Mouse (Mus musculus) neutrophil, adult 5-6 weeks (primary cell): ENCODE results near the gene Asb9. TPM values are rescaled to one million over a fixed set of nuclear protein-coding genes. Genes with fewer than 3 reads are reported as not detected.

Experiments used
- ATAC-seq: fragments of 151-379, 151-347 bp; 2 replicates; pipeline ENCODE4 v1.8.0; 2017; ENCODE audit warnings: mild to moderate bottlenecking, moderate TSS enrichment; ENCODE audit not compliant: insufficient number of reproducible peaks, poor library complexity, low FRiP score, severe bottlenecking; ENCODE audit errors: extremely low read depth
- total RNA-seq: library from RNA; stranded (forward); fragments of 200-1000 nt; gene quantifications from 2 replicates; pipeline ENCODE4 v1.2.3, GENCODE M21; 2017

The Asb9 gene
- not detected in 2 replicates for total RNA-seq

GRCm38 (mm10) chrX:164505709-164506498, at the start of gene Asb9:
TSS of gene Asb9 (plus strand) at chrX:164506327.
- no peak for ATAC-seq

DNA sequence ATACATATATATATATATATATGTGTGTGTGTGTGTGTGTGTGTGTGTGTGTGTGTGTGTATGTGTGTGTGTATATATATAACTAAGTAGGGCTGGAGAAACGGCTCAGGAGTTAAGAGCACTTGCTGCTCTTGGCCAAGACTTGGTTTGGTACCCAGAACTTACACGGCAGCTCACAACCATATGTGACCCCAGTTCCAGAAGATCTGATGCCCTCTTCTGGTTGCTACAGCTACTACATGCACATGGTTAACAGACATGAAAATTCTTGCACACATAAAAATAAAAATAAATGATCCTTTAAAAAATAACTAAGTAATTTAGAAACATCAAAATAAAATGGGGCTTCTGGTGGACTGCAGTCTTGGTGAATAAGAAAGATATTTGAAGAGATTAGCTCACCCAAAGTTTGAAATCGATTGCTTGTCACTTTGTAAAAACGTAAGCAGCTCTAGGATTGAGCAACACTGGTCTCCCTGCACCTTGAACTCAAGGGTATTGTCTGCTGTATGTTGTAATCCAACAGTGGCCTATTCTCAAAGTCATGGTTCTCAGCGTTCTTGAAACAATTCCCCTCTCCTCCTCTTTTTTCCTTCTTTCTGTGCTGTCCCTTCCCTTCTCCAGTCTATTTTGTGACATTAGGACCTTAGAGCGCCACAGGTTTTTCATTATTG, 46.8 kb upstream of the Asb9 start:
- ATAC-seq, result no peak

DNA sequence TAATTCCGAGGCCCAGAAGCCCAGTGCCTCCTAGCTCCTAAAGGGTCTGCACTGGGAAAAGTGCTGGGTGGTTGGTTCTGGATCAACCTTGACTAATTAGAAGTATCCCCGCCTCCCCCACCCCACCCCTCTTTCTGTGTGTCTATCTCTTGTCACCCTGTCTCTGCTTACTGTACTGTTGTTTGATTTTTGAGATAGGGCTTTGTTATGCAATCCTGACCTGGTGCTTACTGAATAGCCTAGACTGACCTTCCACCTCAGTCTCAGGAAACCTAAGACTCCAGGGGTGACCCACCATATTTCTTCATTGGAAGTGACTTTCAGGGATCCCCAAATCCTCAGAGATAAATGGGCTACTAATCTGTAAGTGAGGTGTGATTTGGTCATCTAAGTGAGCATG, 3.9 kb upstream of the Asb9 start:
- ATAC-seq, result no peak

DNA sequence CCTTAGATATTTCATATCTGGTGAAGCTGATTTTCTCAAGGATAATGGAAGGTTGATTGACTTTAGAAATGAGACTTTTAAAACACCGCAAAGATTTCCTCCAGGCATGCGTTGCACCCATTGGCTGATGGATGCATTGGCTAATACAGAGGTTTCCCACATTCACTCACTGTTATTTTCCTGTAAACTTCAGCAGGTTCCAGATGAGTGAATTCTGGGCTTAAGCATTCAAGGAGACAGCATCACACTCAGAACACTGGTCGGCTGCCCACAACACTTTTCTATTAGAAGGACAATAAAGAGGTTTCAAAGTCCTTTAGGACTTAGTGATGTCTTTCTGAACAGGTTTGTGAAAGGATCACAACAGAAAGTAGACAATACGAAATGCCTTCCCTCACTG, 941 bp downstream of the Asb9 start:
- ATAC-seq, result no peak

DNA sequence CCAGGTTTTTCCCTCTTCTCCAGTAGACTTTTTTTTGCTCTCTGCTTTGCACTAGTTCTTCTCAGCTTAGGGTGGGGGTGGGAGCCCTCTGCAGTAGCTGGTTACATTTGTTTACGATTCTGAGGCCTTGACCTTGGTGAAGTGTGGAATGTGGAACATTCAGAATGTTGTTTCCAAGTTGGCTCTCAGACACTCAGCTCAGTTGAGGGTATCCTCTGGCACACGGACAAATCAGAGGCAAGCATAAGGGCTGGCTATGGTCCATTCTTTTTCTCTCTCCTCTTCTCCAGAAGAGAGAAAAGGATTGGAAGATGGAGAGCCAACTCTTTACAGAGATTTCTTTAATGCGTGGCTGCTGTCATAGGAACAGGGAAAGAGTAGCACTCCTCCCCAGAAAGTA, 2.6 kb downstream of the Asb9 start:
- ATAC-seq, result no peak

- no peak for ATAC-seq
Measured at GRCm38 (mm10) chrX:164522138-164522537, 16.0 kb downstream of the Asb9 start.

DNA sequence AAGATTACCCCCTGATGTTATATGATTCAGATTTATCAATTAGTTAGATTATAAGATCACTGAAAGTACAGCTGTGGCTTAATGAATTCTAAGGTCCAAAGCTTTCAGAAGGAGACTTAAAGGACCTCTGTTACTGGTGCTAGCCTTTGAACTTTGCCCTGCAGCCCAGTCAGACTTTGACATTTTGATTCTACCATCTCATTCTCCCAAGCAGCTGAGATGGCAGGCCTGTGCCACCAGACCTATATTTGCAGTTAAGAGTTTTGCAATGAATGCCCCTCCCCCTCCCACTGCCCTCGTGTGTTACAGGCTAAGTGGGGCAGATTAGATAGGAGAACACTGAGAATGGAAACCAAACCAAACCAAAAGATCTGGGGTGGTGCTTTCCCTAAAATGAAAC, 20.4 kb downstream of the Asb9 start:
- ATAC-seq, result no peak

- no peak for ATAC-seq
Measured at GRCm38 (mm10) chrX:164541436-164542317, 35.5 kb downstream of the Asb9 start.

- ATAC-seq, result no peak
Measured at GRCm38 (mm10) chrX:164570195-164570594, 64.1 kb downstream of the Asb9 start.

DNA sequence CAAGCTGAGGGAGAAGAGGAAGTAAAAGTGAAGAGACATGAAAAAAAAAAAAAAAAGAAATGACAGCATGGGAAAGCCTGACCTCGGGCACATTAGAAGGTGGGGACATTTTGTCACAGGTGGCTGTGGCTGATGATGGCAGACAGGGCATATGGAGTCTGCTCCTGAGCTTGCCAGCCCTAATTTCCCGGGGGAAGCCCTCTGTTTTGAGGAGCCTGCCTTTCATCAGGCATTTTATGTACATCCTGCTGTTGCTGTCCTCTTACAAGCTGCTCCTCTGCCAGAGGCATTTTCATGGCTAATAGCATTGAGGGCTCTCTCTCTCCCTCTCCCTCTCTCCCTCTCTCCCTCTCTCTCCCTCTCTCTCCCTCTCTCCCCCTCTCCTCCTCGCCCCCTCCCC, 70.8 kb downstream of the Asb9 start:
- ATAC-seq, result no peak

Other genes starting within 250 kb of the Asb9 start
- gene Bmx, start 248.1 kb upstream of the Asb9 start, total RNA-seq, result 41.7 and 42.5 TPM in 2 replicates
- not detected in 2 replicates for gene Pir, start 237.0 kb upstream of the Asb9 start, total RNA-seq
- gene Vegfd, start 132.9 kb upstream of the Asb9 start, total RNA-seq, result not detected in 2 replicates
- gene Piga, start 86.5 kb upstream of the Asb9 start, total RNA-seq, result 11.7 and 12.1 TPM in 2 replicates
- gene Asb11, start 69.3 kb upstream of the Asb9 start, total RNA-seq, result 0.49 and 1.4 TPM in 2 replicates